Mouse (Mus musculus): ENCODE measurements around the gene Wars. TPM values are rescaled to one million over a fixed set of nuclear protein-coding genes. Genes with fewer than 3 reads are reported as not detected.
A peak's percentile ranks its signal among the peaks of the same experiment; 100 is the strongest.

Wars gene
- total RNA-seq (2017), result 42.0 to 59.0 TPM (median 59.0 TPM) in 3 replicates

GRCm38 (mm10) chr12:108893715-108894431, at the start of gene Wars:
Gene Wars, minus strand, starts transcription at chr12:108894174.
- ATAC-seq (replicated peaks; ENCODE audit: insufficient number of reproducible peaks, low FRiP score, low TSS enrichment, poor library complexity, severe bottlenecking), result peak; percentile 94

GRCm38 (mm10) chr12:108942203-108942923, 48.4 kb upstream of the Wars start:
- ATAC-seq (replicated peaks; ENCODE audit: insufficient number of reproducible peaks, low FRiP score, low TSS enrichment, poor library complexity, severe bottlenecking), result no peak

GRCm38 (mm10) chr12:108941282-108941681, 47.3 kb upstream of the Wars start:
- ATAC-seq (replicated peaks; ENCODE audit: insufficient number of reproducible peaks, low FRiP score, low TSS enrichment, poor library complexity, severe bottlenecking), result no peak

GRCm38 (mm10) chr12:108940255-108940654, 46.3 kb upstream of the Wars start:
- no peak for ATAC-seq (replicated peaks; ENCODE audit: insufficient number of reproducible peaks, low FRiP score, low TSS enrichment, poor library complexity, severe bottlenecking)

GRCm38 (mm10) chr12:108939317-108939716, 45.3 kb upstream of the Wars start:
- no peak for ATAC-seq (replicated peaks; ENCODE audit: insufficient number of reproducible peaks, low FRiP score, low TSS enrichment, poor library complexity, severe bottlenecking)

- no peak for ATAC-seq (replicated peaks; ENCODE audit: insufficient number of reproducible peaks, low FRiP score, low TSS enrichment, poor library complexity, severe bottlenecking)
Observed at GRCm38 (mm10) chr12:108938844-108939243, 44.9 kb upstream of the Wars start.

GRCm38 (mm10) chr12:108937506-108937905, 43.5 kb upstream of the Wars start:
- peak; percentile 34; the same call in 1 of the 2 replicates for ATAC-seq (replicated peaks; ENCODE audit: insufficient number of reproducible peaks, low FRiP score, low TSS enrichment, poor library complexity, severe bottlenecking)

GRCm38 (mm10) chr12:108936834-108937233, 42.9 kb upstream of the Wars start:
- ATAC-seq (replicated peaks; ENCODE audit: insufficient number of reproducible peaks, low FRiP score, low TSS enrichment, poor library complexity, severe bottlenecking), result peak; percentile 41

GRCm38 (mm10) chr12:108934231-108934630, 40.3 kb upstream of the Wars start:
- ATAC-seq (replicated peaks; ENCODE audit: insufficient number of reproducible peaks, low FRiP score, low TSS enrichment, poor library complexity, severe bottlenecking), result no peak

GRCm38 (mm10) chr12:108932113-108932512, 38.1 kb upstream of the Wars start:
- no peak for ATAC-seq (replicated peaks; ENCODE audit: insufficient number of reproducible peaks, low FRiP score, low TSS enrichment, poor library complexity, severe bottlenecking)

GRCm38 (mm10) chr12:108931341-108932053, 37.5 kb upstream of the Wars start:
- ATAC-seq (replicated peaks; ENCODE audit: insufficient number of reproducible peaks, low FRiP score, low TSS enrichment, poor library complexity, severe bottlenecking), result no peak

- no peak for ATAC-seq (replicated peaks; ENCODE audit: insufficient number of reproducible peaks, low FRiP score, low TSS enrichment, poor library complexity, severe bottlenecking)
Observed at GRCm38 (mm10) chr12:108929475-108929874, 35.5 kb upstream of the Wars start.

- ATAC-seq (replicated peaks; ENCODE audit: insufficient number of reproducible peaks, low FRiP score, low TSS enrichment, poor library complexity, severe bottlenecking), result no peak
Observed at GRCm38 (mm10) chr12:108928249-108928648, 34.3 kb upstream of the Wars start.

- no peak for ATAC-seq (replicated peaks; ENCODE audit: insufficient number of reproducible peaks, low FRiP score, low TSS enrichment, poor library complexity, severe bottlenecking)
Observed at GRCm38 (mm10) chr12:108926606-108927111, 32.7 kb upstream of the Wars start.

GRCm38 (mm10) chr12:108918753-108919152, 24.8 kb upstream of the Wars start:
- ATAC-seq (replicated peaks; ENCODE audit: insufficient number of reproducible peaks, low FRiP score, low TSS enrichment, poor library complexity, severe bottlenecking), result 0 out of 2 replicates have a peak, but pooled peaks have one; percentile 20

- ATAC-seq (replicated peaks; ENCODE audit: insufficient number of reproducible peaks, low FRiP score, low TSS enrichment, poor library complexity, severe bottlenecking), result no peak
Observed at GRCm38 (mm10) chr12:108917509-108917908, 23.5 kb upstream of the Wars start.

- ATAC-seq (replicated peaks; ENCODE audit: insufficient number of reproducible peaks, low FRiP score, low TSS enrichment, poor library complexity, severe bottlenecking), result no peak
Observed at GRCm38 (mm10) chr12:108916447-108917042, 22.6 kb upstream of the Wars start.

GRCm38 (mm10) chr12:108915893-108916292, 21.9 kb upstream of the Wars start:
- no peak for ATAC-seq (replicated peaks; ENCODE audit: insufficient number of reproducible peaks, low FRiP score, low TSS enrichment, poor library complexity, severe bottlenecking)

Measured in monocyte, adult 5-6 weeks (primary cell).